Mouse (Mus musculus) megakaryocyte, embryonic 14.5 days (primary cell): ENCODE data around the gene D6Ertd527e.

Experiments used
- FLI1 ChIP-seq: IDR thresholded peaks from 2 replicates; pipeline ENCODE4 v1.6.1; 2012; ENCODE audit warnings: low read length, inconsistent platforms, mixed read lengths
- GATA1 ChIP-seq: IDR thresholded peaks from 3 replicates; pipeline ENCODE4 v1.6.1; 2012; ENCODE audit warnings: mixed read lengths, low read length, inconsistent platforms, borderline replicate concordance

- TF ChIP-seq GATA1 (no peak), FLI1 (no peak)
These were observed 1.2 kb upstream of the D6Ertd527e start for GRCm38 (mm10) chr6:87103314-87103713.
